Mouse (Mus musculus): Measurements from ENCODE around the gene Epn2. TPM values are rescaled to one million over a fixed set of nuclear protein-coding genes. Genes with fewer than 3 reads are reported as not detected.

Gene Epn2
- polyA plus RNA-seq, 1 experiment from 2014 or later = 78.0 TPM

DNA sequence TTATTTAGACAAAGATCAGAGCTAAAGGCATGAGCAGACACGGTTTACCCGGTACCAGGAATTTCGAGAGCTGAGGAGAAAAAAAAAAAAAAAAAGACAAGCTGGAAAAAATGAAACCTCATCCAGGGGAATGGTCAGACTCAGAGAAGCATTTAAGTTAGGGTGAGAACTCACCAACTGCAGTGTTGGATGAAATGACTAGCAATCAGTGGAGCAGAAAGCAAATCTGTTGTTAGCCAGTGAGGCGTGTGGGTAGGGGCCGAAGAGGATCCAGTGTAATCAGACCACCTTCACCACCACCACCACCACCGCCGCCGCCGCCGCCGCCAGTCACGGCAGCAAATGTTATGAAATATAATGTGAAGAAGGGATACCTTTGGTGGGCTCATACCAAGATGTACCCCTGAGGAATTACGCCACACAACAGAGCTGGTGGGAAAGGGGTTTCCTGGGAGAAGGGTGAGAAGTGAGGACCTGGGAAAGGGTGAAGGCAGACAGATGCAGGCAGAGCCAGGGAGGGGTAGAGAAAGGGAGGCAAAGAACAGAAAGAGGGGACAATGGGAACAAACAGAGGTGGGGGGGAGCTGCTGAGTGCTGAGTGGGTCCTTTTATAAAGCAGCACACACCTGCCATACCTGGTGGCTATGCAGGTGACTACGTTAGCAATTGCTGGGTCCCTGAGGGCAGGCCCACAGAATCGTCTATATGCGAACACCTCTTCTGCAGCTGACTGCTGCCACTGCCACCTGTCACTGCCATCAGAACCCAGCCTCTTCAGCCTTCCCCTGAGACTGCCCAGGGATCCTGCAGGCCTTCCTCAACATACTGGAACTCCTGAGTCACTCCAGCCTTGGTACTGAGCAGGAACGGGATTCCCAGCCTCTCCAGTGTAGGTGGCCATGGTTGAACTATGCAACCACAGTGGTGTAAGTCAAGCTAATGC lies 101.7 kb downstream of the Epn2 start:
- WGBS = 40% methylated on average over 17 of the region's 17 CpGs
- Histone ChIP-seq H3K36me3 (ENCODE audit: control insufficient read depth, insufficient read depth, low read length) (no peaks in the 10 kb centered on the region), H3K9me3 (replicated peaks; ENCODE audit: control insufficient read depth, low read length, poor library complexity, severe bottlenecking) (no peaks in the 10 kb centered on the region), H3K4me3 (ENCODE audit: low read depth, low read length) (peak overlapping the region; percentile 9), H3K9ac (ENCODE audit: low read depth, low read length) (peak overlapping the region; percentile 11; the same call in 1 of the 2 replicates), H3K4me1 (ENCODE audit: control insufficient read depth, insufficient read depth, low read length) (peaks cover 8% of the 10 kb centered on the region; the same call in 1 of the 2 replicates), H3K27ac (ENCODE audit: low read length) (no peak overlapping the region), H3K4me2 (ENCODE audit: low read length) (peak overlapping the region; percentile 43), H3K27me3 (ENCODE audit: control insufficient read depth, insufficient read depth, low read depth, low read length) (no peaks in the 10 kb centered on the region)
- ATAC-seq = no peak

DNA sequence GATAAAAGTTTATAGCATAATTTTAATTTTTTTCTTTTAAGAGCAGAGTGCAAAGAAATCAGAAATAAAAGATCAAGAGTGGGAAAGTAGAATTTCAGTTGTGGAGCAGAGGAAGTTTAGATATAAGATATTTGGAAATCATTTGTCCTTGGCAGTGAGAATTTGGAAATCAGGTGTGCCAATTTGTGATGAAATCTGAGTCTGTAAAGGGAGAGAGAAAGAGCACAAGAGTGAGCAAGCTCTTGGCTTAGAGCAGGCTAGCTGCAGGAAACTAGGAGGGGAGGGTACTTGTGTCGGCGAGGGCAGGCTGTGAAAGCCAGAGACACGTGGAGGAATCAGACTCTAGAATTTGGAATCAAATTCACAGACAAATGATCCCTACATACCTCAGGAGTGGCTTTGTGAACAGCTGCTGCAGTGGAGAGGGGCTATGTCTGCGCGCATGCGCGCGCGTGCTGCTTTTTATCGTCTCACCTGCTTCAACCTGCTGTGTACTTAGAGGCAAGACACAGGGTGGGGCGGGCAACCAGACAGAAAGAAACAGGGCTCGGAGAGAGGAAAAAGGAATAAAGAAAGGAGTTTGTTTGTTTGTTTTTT lies 102.6 kb downstream of the Epn2 start:
- 41% methylated on average over 12 of the region's 12 CpGs for WGBS
- H3K27me3 ChIP-seq (ENCODE audit: control insufficient read depth, insufficient read depth, low read depth, low read length) = no peaks in the 10 kb centered on the region

DNA sequence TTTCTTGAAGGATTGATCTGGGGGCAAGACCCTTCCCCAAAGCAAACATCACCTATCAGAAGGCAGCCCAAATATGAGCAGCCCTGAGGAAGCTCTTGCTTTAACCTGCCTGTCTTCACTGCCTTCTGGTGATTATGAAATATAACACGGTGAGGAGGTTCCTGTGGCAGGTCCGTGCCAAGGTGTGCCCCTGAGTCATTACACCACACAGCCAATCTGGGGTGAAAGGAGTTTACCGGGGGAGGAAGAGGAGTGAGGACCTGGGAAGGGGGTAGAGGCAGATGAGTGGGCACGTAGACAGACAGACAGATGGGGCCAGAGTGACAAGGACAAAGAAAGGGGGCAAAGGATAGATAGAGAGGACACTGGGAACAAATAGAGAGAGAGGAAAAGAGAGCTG lies 105.9 kb downstream of the Epn2 start:
- Histone ChIP-seq H3K27ac (ENCODE audit: low read length) (no peak overlapping the region), H3K4me2 (ENCODE audit: low read length) (no peak overlapping the region), H3K4me1 (ENCODE audit: control insufficient read depth, insufficient read depth, low read length) (peaks cover 8% of the 10 kb centered on the region; the same call in 1 of the 2 replicates), H3K36me3 (ENCODE audit: control insufficient read depth, insufficient read depth, low read length) (no peaks in the 10 kb centered on the region), H3K27me3 (ENCODE audit: control insufficient read depth, insufficient read depth, low read depth, low read length) (no peaks in the 10 kb centered on the region), H3K9me3 (replicated peaks; ENCODE audit: control insufficient read depth, low read length, poor library complexity, severe bottlenecking) (no peaks in the 10 kb centered on the region), H3K9ac (ENCODE audit: low read depth, low read length) (no peak overlapping the region), H3K4me3 (ENCODE audit: low read depth, low read length) (no peak overlapping the region)
- no peak for ATAC-seq
- WGBS = 84% methylated on average over 4 of the region's 4 CpGs

More for the DNA sequence above, 102.6 kb downstream of the Epn2 start:
- Histone ChIP-seq H3K4me1 (ENCODE audit: control insufficient read depth, insufficient read depth, low read length) (peaks cover 8% of the 10 kb centered on the region; the same call in 1 of the 2 replicates), H3K9ac (ENCODE audit: low read depth, low read length) (no peak overlapping the region), H3K36me3 (ENCODE audit: control insufficient read depth, insufficient read depth, low read length) (no peaks in the 10 kb centered on the region), H3K4me2 (ENCODE audit: low read length) (peak overlapping the region; percentile 43), H3K4me3 (ENCODE audit: low read depth, low read length) (peak overlapping the region; percentile 9), H3K9me3 (replicated peaks; ENCODE audit: control insufficient read depth, low read length, poor library complexity, severe bottlenecking) (no peaks in the 10 kb centered on the region), H3K27ac (ENCODE audit: low read length) (peak overlapping the region; percentile 61; the same call in 1 of the 2 replicates)
- no peak for ATAC-seq

DNA sequence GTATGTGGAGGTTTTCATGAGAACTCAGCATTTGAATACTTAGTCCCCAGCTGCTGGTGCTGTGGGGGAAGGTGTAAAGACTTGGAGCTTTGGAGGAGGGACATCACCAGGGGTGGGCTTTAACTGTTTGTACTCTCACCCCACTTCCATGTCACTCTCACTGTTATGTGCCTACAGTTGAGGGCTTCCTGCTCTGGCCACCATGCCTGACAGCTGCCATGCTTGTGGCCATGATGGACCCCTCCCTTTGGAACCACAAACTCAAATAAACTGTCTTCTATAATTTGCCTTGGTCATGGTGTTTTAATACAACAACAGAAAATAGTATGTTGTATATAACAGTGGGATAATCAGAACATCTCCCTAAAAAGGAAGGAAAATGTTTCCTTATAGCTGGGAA lies 108.6 kb downstream of the Epn2 start:
- H3K36me3 ChIP-seq (ENCODE audit: control insufficient read depth, insufficient read depth, low read length) = no peaks in the 10 kb centered on the region
- H3K4me2 ChIP-seq (ENCODE audit: low read length) = no peak overlapping the region
- no peaks in the 10 kb centered on the region for H3K4me1 ChIP-seq (ENCODE audit: control insufficient read depth, insufficient read depth, low read length)
- no peak overlapping the region for H3K4me3 ChIP-seq (ENCODE audit: low read depth, low read length)
- no peaks in the 10 kb centered on the region for H3K27me3 ChIP-seq (ENCODE audit: control insufficient read depth, insufficient read depth, low read depth, low read length)
- no peak overlapping the region for H3K9ac ChIP-seq (ENCODE audit: low read depth, low read length)
- no peak overlapping the region for H3K27ac ChIP-seq (ENCODE audit: low read length)
- 0 out of 2 replicates have a peak, but pooled peaks cover 3% of the 10 kb centered on the region for H3K9me3 ChIP-seq (replicated peaks; ENCODE audit: control insufficient read depth, low read length, poor library complexity, severe bottlenecking)
- ATAC-seq = no peak

DNA sequence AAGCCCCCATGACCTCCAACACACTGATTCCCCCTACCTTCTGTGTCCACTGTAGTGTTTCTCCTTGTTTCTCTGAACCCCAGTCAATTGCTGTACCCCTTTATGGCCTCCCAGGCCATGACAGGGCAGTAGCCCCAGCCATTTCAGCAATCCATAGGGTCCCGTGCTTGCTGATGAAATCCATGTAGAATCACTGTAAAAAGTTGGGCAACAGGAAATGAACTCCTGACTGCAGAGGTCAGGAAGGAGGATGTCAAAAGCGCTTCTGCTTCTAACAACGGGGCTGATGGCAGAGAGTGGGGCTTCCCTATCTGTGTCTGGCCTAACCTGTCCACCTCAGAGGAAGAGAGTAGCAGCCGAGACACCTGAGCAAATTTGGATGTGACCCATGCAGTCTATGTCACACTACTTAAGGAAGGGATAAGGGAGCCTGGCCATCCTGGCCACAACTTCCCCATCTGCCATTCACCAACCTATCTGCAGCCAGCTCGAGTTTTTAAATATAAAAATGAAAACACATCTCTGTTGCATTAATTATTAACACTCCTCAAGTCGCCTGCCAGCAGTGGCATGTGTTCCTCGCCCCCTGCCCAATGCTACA lies 110.1 kb downstream of the Epn2 start:
- Histone ChIP-seq H3K9me3 (replicated peaks; ENCODE audit: control insufficient read depth, low read length, poor library complexity, severe bottlenecking) (0 out of 2 replicates have a peak, but pooled peaks cover 3% of the 10 kb centered on the region), H3K27ac (ENCODE audit: low read length) (no peak overlapping the region), H3K9ac (ENCODE audit: low read depth, low read length) (no peak overlapping the region), H3K4me2 (ENCODE audit: low read length) (no peak overlapping the region), H3K4me1 (ENCODE audit: control insufficient read depth, insufficient read depth, low read length) (no peaks in the 10 kb centered on the region), H3K27me3 (ENCODE audit: control insufficient read depth, insufficient read depth, low read depth, low read length) (no peaks in the 10 kb centered on the region), H3K36me3 (ENCODE audit: control insufficient read depth, insufficient read depth, low read length) (no peaks in the 10 kb centered on the region), H3K4me3 (ENCODE audit: low read depth, low read length) (no peak overlapping the region)
- WGBS = 77% methylated on average over 7 of the region's 7 CpGs
- ATAC-seq = no peak

DNA sequence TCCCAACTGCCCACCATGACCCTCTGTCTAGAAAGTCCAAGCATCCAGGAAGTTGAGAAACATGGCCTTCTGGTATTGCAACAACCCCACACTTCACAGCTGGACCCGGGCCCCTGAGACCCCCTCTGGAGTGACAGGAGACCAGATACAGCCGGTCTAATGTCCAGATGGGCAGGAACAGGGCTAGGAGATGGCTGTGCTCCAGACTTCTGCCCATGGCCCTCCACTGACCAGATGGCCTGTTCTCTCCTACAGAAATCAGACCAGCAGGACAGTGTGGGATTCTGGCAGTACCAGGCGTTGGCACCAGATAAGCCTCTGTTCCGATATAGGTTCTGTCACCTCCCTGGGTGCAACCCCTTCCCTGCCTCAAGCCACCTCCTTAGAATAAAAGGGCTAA lies 111.0 kb downstream of the Epn2 start:
- H3K27me3 ChIP-seq (ENCODE audit: control insufficient read depth, insufficient read depth, low read depth, low read length) = no peaks in the 10 kb centered on the region
- H3K4me2 ChIP-seq (ENCODE audit: low read length) = no peak overlapping the region
- H3K36me3 ChIP-seq (ENCODE audit: control insufficient read depth, insufficient read depth, low read length) = no peaks in the 10 kb centered on the region
- 81% methylated on average over 4 of the region's 4 CpGs for WGBS
- H3K9ac ChIP-seq (ENCODE audit: low read depth, low read length) = no peak overlapping the region
- no peak overlapping the region for H3K27ac ChIP-seq (ENCODE audit: low read length)
- no peaks in the 10 kb centered on the region for H3K4me1 ChIP-seq (ENCODE audit: control insufficient read depth, insufficient read depth, low read length)
- H3K4me3 ChIP-seq (ENCODE audit: low read depth, low read length) = no peak overlapping the region
- no peak for ATAC-seq
- H3K9me3 ChIP-seq (replicated peaks; ENCODE audit: control insufficient read depth, low read length, poor library complexity, severe bottlenecking) = 0 out of 2 replicates have a peak, but pooled peaks cover 3% of the 10 kb centered on the region

Other genes with a start within 250 kb of the Epn2 start
- 0.09 TPM in 1 of 2 replicates, not detected in the other for gene Slc47a2, start 236.8 kb downstream of the Epn2 start, polyA plus RNA-seq (2015; fragmentation: Nextera tagmentation; extraction: Ambion mirVana)
- gene Slc47a1, start 201.3 kb downstream of the Epn2 start, polyA plus RNA-seq (2015; fragmentation: Nextera tagmentation; extraction: Ambion mirVana) = 0.21 and 0.46 TPM in 2 replicates
- gene Rnf112, start 125.6 kb downstream of the Epn2 start, polyA plus RNA-seq (2015; fragmentation: Nextera tagmentation; extraction: Ambion mirVana) = 39.5 and 43.0 TPM in 2 replicates
- gene Mfap4, start 94.3 kb downstream of the Epn2 start, polyA plus RNA-seq (2015; fragmentation: Nextera tagmentation; extraction: Ambion mirVana) = 16.2 and 18.0 TPM in 2 replicates
- 63.0 and 66.7 TPM in 2 replicates for gene Mapk7, start 85.3 kb downstream of the Epn2 start, polyA plus RNA-seq (2015; fragmentation: Nextera tagmentation; extraction: Ambion mirVana)
- gene B9d1, start 74.5 kb downstream of the Epn2 start, polyA plus RNA-seq (2015; fragmentation: Nextera tagmentation; extraction: Ambion mirVana) = 31.5 and 32.8 TPM in 2 replicates
- 10.7 and 11.6 TPM in 2 replicates for gene Grap, start 73.6 kb upstream of the Epn2 start, polyA plus RNA-seq (2015; fragmentation: Nextera tagmentation; extraction: Ambion mirVana)
- gene Fam83g, start 104.4 kb upstream of the Epn2 start, polyA plus RNA-seq (2015; fragmentation: Nextera tagmentation; extraction: Ambion mirVana) = 0.11 and 0.26 TPM in 2 replicates
- not detected in 2 replicates for gene Slc5a10, start 141.1 kb upstream of the Epn2 start, polyA plus RNA-seq (2015; fragmentation: Nextera tagmentation; extraction: Ambion mirVana)
- gene Prpsap2, start 182.4 kb upstream of the Epn2 start, polyA plus RNA-seq (2015; fragmentation: Nextera tagmentation; extraction: Ambion mirVana) = 55.3 TPM in 2 replicates